Mouse (Mus musculus) embryonic facial prominence, embryonic 11.5 days (tissue): ENCODE measurements around the gene Acvr2b. TPM values are rescaled to one million over a fixed set of nuclear protein-coding genes. Genes with fewer than 3 reads are reported as not detected.

Experiments used
- ATAC-seq: fragments of 200-750 bp; cut with Nextera tagmentation; replicated peaks from 2 replicates; pipeline ENCODE4 v1.8.0; 2017; ENCODE audit warnings: low read depth; ENCODE audit not compliant: insufficient number of reproducible peaks, low FRiP score, low TSS enrichment
- DNase-seq: peaks from one replicate; pipeline ENCODE4 v3.0.0-alpha.2; 2015; ENCODE audit warnings: low spot score
- H3K27ac ChIP-seq: fragments of 300-500 bp; sonication (generic); replicated peaks from 2 replicates; pipeline ENCODE4 v1.5.1; 2014; ENCODE audit warnings: mild to moderate bottlenecking, low read depth, low read length, control low read depth
- H3K27me3 ChIP-seq: fragments of 300-500 bp; sonication (generic); 2 replicates; pipeline ENCODE4 v1.6.1; 2014; ENCODE audit warnings: mild to moderate bottlenecking, low read length, moderate library complexity, mixed read lengths; ENCODE audit not compliant: control insufficient read depth, insufficient read depth
- H3K36me3 ChIP-seq: fragments of 300-500 bp; sonication (generic); replicated peaks from 2 replicates; pipeline ENCODE4 v1.6.1; 2014; ENCODE audit warnings: low read depth, mild to moderate bottlenecking, low read length, moderate library complexity, mixed read lengths; ENCODE audit not compliant: control insufficient read depth, insufficient read depth
- H3K4me1 ChIP-seq: fragments of 300-500 bp; sonication (generic); 2 replicates; pipeline ENCODE4 v1.6.1; 2014; ENCODE audit warnings: low read length, mixed read lengths; ENCODE audit not compliant: control insufficient read depth, insufficient read depth
- H3K4me2 ChIP-seq: fragments of 300-500 bp; sonication (generic); 2 replicates; pipeline ENCODE4 v1.6.1; 2014; ENCODE audit warnings: low read depth, mild to moderate bottlenecking, control low read depth, low read length, moderate library complexity
- H3K4me3 ChIP-seq: fragments of 300-500 bp; sonication (generic); 2 replicates; pipeline ENCODE4 v1.5.1; 2014; ENCODE audit warnings: low read depth, low read length, control low read depth
- H3K9ac ChIP-seq: fragments of 300-500 bp; sonication (generic); replicated peaks from 2 replicates; pipeline ENCODE4 v1.6.1; 2014; ENCODE audit warnings: mild to moderate bottlenecking, control low read depth, low read length
- H3K9me3 ChIP-seq: fragments of 300-500 bp; sonication (generic); replicated peaks from 2 replicates; pipeline ENCODE4 v1.6.1; 2016; ENCODE audit warnings: mild to moderate bottlenecking, low read length, inconsistent platforms, mixed read lengths; ENCODE audit not compliant: control insufficient read depth
- WGBS: fragments of 180-500 bp; shearing (Covaris S2); extraction: QIAGEN DNeasy Blood & Tissue Kit; methylation state at CpG from one replicate; pipeline ENCODE4 v1.1.7; 2014; 5-methylcytosine and 5-hydroxymethylcytosine counted together
- polyA plus RNA-seq: library from polyadenylated mRNA; unstranded; fragments of >200 nt; fragmentation: Nextera tagmentation; extraction: Ambion mirVana; gene quantifications from 2 replicates; pipeline ENCODE4 v1.2.1, GENCODE M21; 2014

Acvr2b gene
- polyA plus RNA-seq, 1 experiment from 2014 or later = 43.9 TPM

DNA sequence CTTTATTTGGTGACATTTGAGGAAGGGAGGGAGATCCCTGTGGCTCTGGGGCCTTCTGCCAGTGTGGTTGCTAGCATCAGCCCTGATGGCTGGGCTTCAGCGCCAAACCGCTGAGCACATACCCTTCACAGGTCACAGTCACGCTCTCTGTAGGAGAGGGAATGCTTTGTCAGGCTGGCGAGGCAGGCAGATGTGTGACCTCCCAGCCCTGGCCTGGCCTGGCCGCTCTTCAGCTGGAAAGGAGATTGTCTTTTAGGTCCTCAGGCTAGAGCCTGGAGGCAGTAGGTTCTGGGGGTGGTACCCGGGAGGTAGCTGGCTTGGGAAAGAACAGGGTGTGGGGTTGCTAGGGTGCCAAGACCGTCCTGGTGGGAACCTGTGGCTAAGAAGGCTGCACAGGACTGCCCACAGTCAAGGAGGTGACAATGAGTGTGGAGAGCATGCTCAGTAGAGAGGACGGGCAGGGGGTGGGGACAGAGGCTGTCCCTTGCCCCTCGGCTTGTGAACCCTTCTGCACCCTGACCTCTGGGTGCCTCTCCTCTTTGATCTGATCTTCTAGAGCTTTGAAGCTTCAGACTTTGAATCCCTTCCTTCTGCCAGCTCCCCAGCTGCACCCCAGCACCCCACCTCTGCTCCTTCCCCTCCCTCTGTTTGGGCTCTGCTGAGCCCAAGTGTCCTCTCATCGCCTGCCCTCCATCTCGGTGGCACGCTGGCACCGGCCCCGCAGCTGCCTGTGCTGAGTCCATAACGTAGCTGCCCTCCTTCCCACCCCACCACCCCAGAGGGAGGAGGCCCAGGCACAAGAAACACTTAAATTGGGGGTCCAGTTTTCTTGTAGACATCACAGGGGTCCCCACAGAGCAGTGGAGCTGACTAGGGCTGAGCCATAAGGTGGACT, 73.0 kb downstream of the Acvr2b start:
- H3K36me3 ChIP-seq = no peaks in the 10 kb centered on the region
- no peak overlapping the region for H3K4me3 ChIP-seq
- no peaks in the 10 kb centered on the region for H3K4me1 ChIP-seq
- no peak for ATAC-seq
- no peaks in the 10 kb centered on the region for H3K9me3 ChIP-seq
- H3K27me3 ChIP-seq = no peaks in the 10 kb centered on the region
- no peak for DNase-seq
- H3K4me2 ChIP-seq = no peak overlapping the region
- no peak overlapping the region for H3K9ac ChIP-seq
- 58% methylated on average over 15 of the region's 15 CpGs for WGBS
- H3K27ac ChIP-seq = no peak overlapping the region

DNA sequence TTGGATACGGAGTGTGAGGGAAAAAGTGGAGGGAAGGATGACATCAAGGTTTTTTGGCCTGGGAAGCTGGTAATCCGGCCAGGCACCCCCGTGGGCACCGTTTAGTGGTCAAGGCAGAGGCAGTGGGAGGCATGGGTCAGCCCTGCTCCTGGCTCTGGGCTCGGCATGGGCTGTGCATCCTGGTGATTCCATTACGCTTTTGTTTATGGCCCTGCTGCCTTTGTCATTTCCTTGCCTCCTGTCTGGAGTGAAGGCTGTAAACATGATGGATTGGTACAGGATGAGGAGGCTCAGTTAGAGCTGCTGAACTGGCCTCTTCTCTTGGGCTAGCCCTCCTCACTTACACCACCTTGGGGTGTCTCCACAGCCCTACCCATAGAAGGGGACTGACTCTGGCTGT, 75.8 kb downstream of the Acvr2b start:
- Histone ChIP-seq H3K27me3 (no peaks in the 10 kb centered on the region), H3K9me3 (no peaks in the 10 kb centered on the region), H3K4me1 (no peaks in the 10 kb centered on the region), H3K36me3 (no peaks in the 10 kb centered on the region), H3K4me2 (no peak overlapping the region), H3K27ac (no peak overlapping the region), H3K4me3 (no peak overlapping the region), H3K9ac (no peak overlapping the region)
- DNase-seq = no peak
- ATAC-seq = no peak
- 49% methylated on average over 6 of the region's 6 CpGs for WGBS

DNA sequence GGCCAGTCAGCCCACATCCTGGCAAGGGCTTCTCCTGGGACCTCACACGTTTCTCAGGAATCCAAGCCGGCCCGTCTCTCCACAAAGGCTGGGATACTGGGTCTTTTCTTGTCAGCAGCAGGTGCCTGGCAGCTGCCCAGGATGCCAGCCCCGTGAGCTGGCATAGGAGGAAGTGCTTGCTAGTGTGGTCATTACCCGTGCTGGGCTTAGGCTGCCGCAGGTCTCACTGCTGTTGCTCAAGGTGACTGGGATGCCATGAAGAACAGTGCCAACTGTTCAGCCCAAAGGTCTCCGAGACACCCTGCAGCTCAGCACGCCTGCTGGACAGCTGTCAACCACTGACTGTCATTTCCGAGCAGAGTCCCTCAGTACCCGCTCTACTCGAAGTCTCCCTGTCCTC, 76.4 kb downstream of the Acvr2b start:
- 83% methylated on average over 11 of the region's 11 CpGs for WGBS
- H3K27ac ChIP-seq = no peak overlapping the region
- no peaks in the 10 kb centered on the region for H3K9me3 ChIP-seq
- no peak overlapping the region for H3K4me3 ChIP-seq
- no peaks in the 10 kb centered on the region for H3K36me3 ChIP-seq
- no peak overlapping the region for H3K9ac ChIP-seq
- no peaks in the 10 kb centered on the region for H3K4me1 ChIP-seq
- no peak overlapping the region for H3K4me2 ChIP-seq
- ATAC-seq (no peak), DNase-seq (no peak)
- H3K27me3 ChIP-seq = no peaks in the 10 kb centered on the region

- no peak overlapping the region for H3K27ac ChIP-seq
- no peak overlapping the region for H3K4me2 ChIP-seq
- no peaks in the 10 kb centered on the region for H3K36me3 ChIP-seq
- no peaks in the 10 kb centered on the region for H3K9me3 ChIP-seq
- WGBS = 68% methylated on average over 8 of the region's 8 CpGs
- no peak overlapping the region for H3K4me3 ChIP-seq
- DNase-seq (no peak), ATAC-seq (no peak)
- H3K9ac ChIP-seq = no peak overlapping the region
- no peaks in the 10 kb centered on the region for H3K4me1 ChIP-seq
- no peaks in the 10 kb centered on the region for H3K27me3 ChIP-seq
Measured at GRCm38 (mm10) chr9:119479297-119479696, 77.4 kb downstream of the Acvr2b start.

- H3K4me1 ChIP-seq = no peaks in the 10 kb centered on the region
- H3K27ac ChIP-seq = no peak overlapping the region
- 79% methylated on average over 4 of the region's 4 CpGs for WGBS
- no peaks in the 10 kb centered on the region for H3K9me3 ChIP-seq
- ATAC-seq (no peak), DNase-seq (no peak)
- no peak overlapping the region for H3K4me2 ChIP-seq
- no peak overlapping the region for H3K9ac ChIP-seq
- no peaks in the 10 kb centered on the region for H3K36me3 ChIP-seq
- no peak overlapping the region for H3K4me3 ChIP-seq
- no peaks in the 10 kb centered on the region for H3K27me3 ChIP-seq
Measured at GRCm38 (mm10) chr9:119481612-119482011, 79.7 kb downstream of the Acvr2b start.

DNA sequence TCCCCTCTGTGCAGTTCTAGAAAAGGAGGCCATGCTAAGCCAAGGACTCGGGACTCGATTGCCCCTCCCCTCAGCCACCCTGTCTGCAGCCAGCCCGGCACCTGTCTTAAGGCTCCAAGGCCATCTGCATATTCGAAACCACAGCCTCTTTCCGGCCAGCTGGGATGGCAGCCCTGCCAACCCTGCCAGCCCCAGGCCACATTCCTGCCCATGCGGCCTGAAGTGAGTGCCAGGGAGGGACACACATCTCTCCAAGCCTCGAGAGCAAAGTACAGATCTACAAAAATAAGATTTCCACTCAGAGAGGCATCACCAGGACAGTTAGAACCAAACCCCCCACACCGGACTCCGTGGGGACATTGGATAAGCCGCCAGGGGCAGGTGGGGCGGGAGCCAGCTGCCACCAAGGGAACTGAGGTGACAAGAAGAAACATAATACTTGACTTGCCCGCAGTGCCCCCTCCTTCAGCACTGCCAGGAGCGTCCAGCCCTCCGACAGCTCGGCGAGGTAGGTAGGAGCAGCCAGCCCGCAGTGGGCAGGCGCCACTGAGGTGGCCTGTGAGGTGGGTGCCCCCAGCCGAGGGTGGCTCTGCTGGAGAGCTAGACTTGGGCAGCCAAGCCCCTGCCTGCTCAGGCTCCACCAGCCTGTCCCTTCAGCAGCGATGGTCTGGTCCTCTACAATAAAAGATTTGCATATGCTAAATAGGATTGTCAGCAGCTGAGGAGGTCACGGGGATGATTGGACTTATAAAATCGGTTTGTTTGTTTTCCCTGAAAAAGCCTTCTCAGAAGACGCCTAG, 81.8 kb downstream of the Acvr2b start:
- Histone ChIP-seq H3K36me3 (no peaks in the 10 kb centered on the region), H3K27ac (no peak overlapping the region), H3K4me2 (no peak overlapping the region), H3K27me3 (no peaks in the 10 kb centered on the region), H3K9me3 (no peaks in the 10 kb centered on the region), H3K4me3 (no peak overlapping the region), H3K9ac (no peak overlapping the region), H3K4me1 (no peaks in the 10 kb centered on the region)
- ATAC-seq (no peak), DNase-seq (no peak)
- WGBS = 50% methylated on average over 23 of the region's 23 CpGs

DNA sequence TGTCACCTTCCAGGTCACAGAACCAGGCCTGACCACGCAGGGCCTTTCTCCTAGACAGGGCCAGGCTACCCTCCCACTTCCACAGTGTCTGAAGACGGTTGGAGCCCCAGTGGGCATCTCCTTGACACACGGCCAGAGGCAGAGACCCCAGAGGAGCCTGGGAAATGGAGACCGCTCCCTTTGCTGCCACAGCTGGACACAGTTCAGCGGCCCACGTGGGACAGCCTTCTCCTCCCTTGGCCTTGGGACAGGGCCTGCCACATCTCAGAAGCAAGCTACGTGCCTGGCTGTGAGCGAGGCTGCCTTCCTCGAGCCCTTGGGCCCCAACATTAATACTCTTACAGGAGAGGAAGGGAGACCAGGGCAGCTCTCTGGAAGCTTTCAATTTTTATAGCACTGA, 82.5 kb downstream of the Acvr2b start:
- Histone ChIP-seq H3K9me3 (no peaks in the 10 kb centered on the region), H3K4me3 (no peak overlapping the region), H3K4me2 (no peak overlapping the region), H3K4me1 (no peaks in the 10 kb centered on the region), H3K9ac (no peak overlapping the region), H3K36me3 (no peaks in the 10 kb centered on the region), H3K27ac (no peak overlapping the region), H3K27me3 (no peaks in the 10 kb centered on the region)
- 0 out of 2 replicates have a peak, but pooled peaks have one; percentile 24 for ATAC-seq
- DNase-seq = no peak
- 74% methylated on average over 9 of the region's 9 CpGs for WGBS
